Mouse (Mus musculus) megakaryocyte, embryonic 14.5 days (primary cell): Measurements from ENCODE around the gene Clybl. TPM values are rescaled to one million over a fixed set of nuclear protein-coding genes. Genes with fewer than 3 reads are reported as not detected.

Experiments
- H3K27me3 ChIP-seq: replicated peaks from 2 replicates; pipeline ENCODE3; 2012; ENCODE audit warnings: inconsistent platforms
- H3K36me3 ChIP-seq: replicated peaks from 2 replicates; pipeline ENCODE3; 2012; ENCODE audit warnings: low read length, inconsistent platforms, mixed read lengths
- H3K4me1 ChIP-seq: 2 replicates; pipeline ENCODE4 v1.6.1; 2012; ENCODE audit warnings: inconsistent platforms
- H3K4me3 ChIP-seq: replicated peaks from 2 replicates; pipeline ENCODE3; 2012; ENCODE audit warnings: moderate library complexity, mild to moderate bottlenecking, inconsistent platforms
- H3K9me3 ChIP-seq: 2 replicates; pipeline ENCODE4 v1.6.1; 2012; ENCODE audit warnings: inconsistent platforms
- FLI1 ChIP-seq: IDR thresholded peaks from 2 replicates; pipeline ENCODE4 v1.6.1; 2012; ENCODE audit warnings: low read length, inconsistent platforms, mixed read lengths
- GATA1 ChIP-seq: IDR thresholded peaks from 3 replicates; pipeline ENCODE4 v1.6.1; 2012; ENCODE audit warnings: mixed read lengths, low read length, inconsistent platforms, borderline replicate concordance
- polyA plus RNA-seq: library from polyadenylated mRNA; stranded (reverse); fragments of >175 nt; gene quantifications from 2 replicates; pipeline ENCODE4 v1.2.3, GENCODE M21; 2012; ENCODE audit warnings: low replicate concordance; ENCODE audit not compliant: insufficient read depth

Gene Clybl
- polyA plus RNA-seq, 1 experiment = 8.3 TPM

DNA sequence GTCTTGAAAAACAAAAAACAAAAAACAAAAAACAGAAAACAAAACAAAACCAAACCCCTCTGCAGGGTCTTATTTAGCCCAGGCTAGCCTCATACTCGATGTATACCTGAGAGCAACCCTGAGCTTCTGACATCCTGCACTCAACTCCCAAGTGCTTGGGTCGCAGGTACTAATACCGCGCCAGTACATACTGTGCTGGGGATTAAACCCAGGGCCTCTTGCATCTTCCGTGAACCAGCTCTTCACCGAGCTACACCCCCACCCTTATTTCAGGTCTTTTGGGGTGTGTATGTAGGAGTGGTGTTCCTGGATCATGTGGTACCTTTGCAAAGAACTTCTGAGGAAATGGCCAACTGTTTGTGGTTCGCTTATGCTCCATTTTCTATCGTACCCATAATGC, 13.1 kb downstream of the Clybl start:
- H3K9me3 ChIP-seq = peaks cover 18% of the 10 kb centered on the region
- H3K27me3 ChIP-seq = peaks cover 2% of the 10 kb centered on the region
- TF ChIP-seq FLI1 (no peak), GATA1 (no peak)
- H3K4me1 ChIP-seq = peaks cover 10% of the 10 kb centered on the region; the same call in 1 of the 2 replicates
- H3K36me3 ChIP-seq = no peaks in the 10 kb centered on the region
- no peak overlapping the region for H3K4me3 ChIP-seq

DNA sequence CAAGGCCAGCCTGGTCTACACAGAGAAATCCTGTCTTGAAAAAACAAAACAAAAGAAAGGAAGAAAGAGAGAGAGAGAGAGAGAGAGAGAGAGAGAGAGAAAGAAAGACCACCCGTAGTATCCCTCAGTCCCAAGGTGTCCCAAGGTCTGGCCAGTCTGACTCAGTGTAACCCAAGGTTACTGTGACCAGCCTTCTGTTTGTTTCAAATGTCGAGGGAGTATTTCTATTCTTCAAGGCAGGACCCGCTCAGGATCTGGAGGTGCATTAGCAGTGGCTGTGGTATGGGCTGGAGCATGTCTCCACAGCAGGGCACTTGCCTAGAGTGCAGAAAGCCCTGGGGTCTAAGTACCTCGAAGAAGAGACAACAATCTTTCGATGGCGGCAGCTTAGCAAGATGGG, 15.3 kb downstream of the Clybl start:
- no peak for TF ChIP-seq GATA1
- no peak for TF ChIP-seq FLI1

DNA sequence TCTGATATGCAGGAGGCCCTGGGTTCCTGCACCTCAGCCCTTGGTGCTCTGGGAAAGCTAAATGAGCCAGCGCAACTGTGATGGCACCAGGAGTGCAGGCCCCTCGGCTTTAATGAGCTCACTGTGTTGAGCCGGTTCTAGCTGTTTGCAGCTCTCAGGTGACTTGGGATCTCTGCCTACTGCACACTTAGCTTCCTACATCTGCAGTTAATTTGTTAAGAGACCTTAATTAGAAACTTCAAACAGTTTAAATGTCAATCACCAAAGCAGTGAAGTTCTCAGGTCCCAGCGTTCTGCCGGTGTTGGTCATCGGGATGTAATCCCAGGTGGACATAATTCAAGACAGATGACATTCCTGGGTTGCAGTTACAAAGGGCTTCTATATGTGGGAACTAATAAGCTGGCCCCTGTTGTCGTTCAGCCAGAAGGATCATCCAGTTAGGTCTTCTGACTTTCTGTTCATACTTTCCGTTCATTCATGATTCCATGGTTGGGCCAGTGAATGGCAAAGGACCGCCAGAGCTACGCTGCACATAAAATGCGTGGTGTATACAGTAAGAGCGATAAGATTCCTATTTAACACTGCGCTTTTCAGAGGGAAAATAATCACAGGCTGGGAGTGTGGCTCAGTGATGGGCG, 18.9 kb downstream of the Clybl start:
- Histone ChIP-seq H3K4me1 (no peaks in the 10 kb centered on the region), H3K4me3 (no peak overlapping the region), H3K9me3 (peaks cover 35% of the 10 kb centered on the region), H3K36me3 (no peaks in the 10 kb centered on the region), H3K27me3 (peaks cover 2% of the 10 kb centered on the region)
- no peak for TF ChIP-seq FLI1
- no peak for TF ChIP-seq GATA1

More for the DNA sequence above, 15.3 kb downstream of the Clybl start:
- H3K4me3 ChIP-seq = no peak overlapping the region
- H3K36me3 ChIP-seq = no peaks in the 10 kb centered on the region
- H3K4me1 ChIP-seq = no peaks in the 10 kb centered on the region
- H3K9me3 ChIP-seq = peaks cover 20% of the 10 kb centered on the region
- peaks cover 2% of the 10 kb centered on the region for H3K27me3 ChIP-seq

DNA sequence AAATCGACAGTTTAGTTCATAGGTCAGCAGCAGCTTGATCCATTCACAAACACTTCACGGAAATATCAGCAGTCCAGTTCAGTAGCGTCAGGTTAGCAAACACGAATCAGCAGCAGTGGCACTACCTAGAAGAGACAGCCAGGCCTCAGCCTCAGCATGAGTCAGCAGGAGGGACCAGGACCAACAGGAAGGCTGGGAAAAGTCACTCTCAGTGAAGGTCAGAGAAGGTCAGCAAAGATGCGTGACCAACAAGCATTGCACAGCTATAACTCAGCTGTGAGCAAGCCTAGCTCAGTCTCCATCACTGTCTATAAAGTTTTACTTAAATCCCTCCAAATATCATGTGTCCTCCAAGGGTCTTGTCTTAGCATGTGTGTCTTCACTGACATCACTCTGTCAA, 27.7 kb downstream of the Clybl start:
- Histone ChIP-seq H3K9me3 (peaks cover 18% of the 10 kb centered on the region), H3K4me1 (0 out of 2 replicates have a peak, but pooled peaks cover 3% of the 10 kb centered on the region)

DNA sequence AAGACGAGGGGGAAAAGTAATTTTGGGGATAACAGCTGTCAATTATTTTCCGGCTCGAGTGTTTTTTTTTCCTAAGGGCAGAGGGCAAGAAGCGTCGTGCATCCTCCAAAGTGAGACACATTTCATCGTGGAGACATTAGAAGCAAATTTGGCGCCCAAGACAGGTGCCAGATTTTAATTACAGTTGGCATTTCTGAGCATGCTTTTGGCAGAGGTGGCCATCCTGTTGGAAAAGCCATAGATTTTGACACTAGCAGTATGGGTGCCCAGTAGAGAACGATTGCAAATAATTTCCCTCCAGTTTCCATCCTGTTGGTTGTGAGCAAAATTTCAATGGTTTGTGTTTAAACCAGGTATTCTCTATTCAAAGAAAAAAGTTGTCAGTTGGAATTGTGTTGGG, 32.1 kb downstream of the Clybl start:
- TF ChIP-seq FLI1 (no peak), GATA1 (no peak)
- Histone ChIP-seq H3K36me3 (no peaks in the 10 kb centered on the region), H3K4me1 (0 out of 2 replicates have a peak, but pooled peaks cover 3% of the 10 kb centered on the region)

More for the DNA sequence above, 27.7 kb downstream of the Clybl start:
- H3K36me3 ChIP-seq = no peaks in the 10 kb centered on the region
- no peaks in the 10 kb centered on the region for H3K27me3 ChIP-seq
- TF ChIP-seq FLI1 (no peak), GATA1 (no peak)
- H3K4me3 ChIP-seq = no peak overlapping the region

DNA sequence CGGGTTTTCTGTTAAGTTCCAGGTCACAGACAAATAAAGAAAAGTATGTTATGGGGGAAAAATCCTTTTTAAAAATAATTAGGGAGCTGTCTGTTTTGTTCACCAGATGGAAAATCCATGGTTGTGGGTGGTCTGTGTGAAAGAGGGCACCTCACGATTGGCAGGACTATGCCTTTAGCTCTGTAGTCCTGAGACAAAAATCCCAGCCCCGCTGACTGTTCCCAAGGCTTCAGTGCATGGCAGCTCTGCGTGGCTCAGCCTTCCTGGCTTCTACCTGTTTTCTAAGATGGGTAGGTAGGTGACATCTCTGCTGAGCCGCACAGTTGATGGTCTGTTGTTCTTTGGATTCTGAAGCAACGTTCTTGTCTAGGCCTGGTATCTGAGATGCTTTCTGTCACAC, 32.6 kb downstream of the Clybl start:
- no peaks in the 10 kb centered on the region for H3K36me3 ChIP-seq
- no peak for TF ChIP-seq GATA1
- TF ChIP-seq FLI1 = no peak
- no peak overlapping the region for H3K4me3 ChIP-seq
- H3K4me1 ChIP-seq = 0 out of 2 replicates have a peak, but pooled peaks cover 2% of the 10 kb centered on the region
- H3K9me3 ChIP-seq = peaks cover 33% of the 10 kb centered on the region
- H3K27me3 ChIP-seq = no peaks in the 10 kb centered on the region

More for the DNA sequence above, 32.1 kb downstream of the Clybl start:
- Histone ChIP-seq H3K4me3 (no peak overlapping the region), H3K27me3 (no peaks in the 10 kb centered on the region), H3K9me3 (peaks cover 28% of the 10 kb centered on the region)

DNA sequence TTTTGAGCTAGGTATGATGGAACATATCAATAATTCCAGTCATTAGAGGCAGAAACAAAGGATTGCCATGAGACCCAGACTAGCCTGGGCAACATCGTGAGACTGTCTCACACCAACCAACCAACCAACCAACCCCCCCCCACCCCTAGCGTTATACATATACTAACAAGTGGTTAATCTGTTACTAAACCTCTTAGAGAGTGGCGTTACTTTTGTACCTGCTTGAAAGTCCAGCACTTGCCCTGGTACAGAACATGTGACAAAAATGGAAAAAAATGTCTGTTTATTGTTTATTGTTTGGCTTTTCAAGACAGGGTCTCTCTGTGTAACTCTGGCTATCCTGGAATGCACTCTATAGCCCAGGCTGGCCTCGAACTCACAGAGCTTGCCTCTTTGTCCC, 35.7 kb downstream of the Clybl start:
- no peak for TF ChIP-seq GATA1
- no peak for TF ChIP-seq FLI1
- no peaks in the 10 kb centered on the region for H3K4me1 ChIP-seq
- no peaks in the 10 kb centered on the region for H3K36me3 ChIP-seq
- no peak overlapping the region for H3K4me3 ChIP-seq
- H3K27me3 ChIP-seq = no peaks in the 10 kb centered on the region
- H3K9me3 ChIP-seq = peaks cover 35% of the 10 kb centered on the region

DNA sequence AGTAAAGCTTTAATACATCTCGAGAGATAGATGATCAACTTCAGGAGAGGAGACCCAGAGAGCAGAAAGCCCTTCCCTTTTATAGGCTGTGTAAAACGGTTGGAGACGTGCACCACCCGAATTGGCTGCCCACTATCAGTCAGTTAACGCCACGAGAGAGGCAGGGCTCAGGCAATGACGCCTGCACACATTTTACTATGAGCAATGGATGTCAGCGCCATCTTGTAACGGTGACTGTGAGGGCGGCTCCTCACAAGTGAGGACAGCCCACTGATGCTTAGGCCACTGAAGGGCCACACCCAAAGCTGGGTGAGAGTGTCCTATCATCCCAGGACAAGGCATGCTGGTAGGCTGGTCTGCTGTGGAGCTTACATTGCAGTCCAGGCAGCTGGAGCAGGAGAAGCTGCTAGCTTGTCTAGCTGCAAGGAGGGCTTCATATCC, 41.5 kb downstream of the Clybl start:
- Histone ChIP-seq H3K4me1 (peaks cover 10% of the 10 kb centered on the region), H3K27me3 (peaks cover 6% of the 10 kb centered on the region), H3K36me3 (no peaks in the 10 kb centered on the region), H3K4me3 (peak overlapping the region; percentile 59), H3K9me3 (peaks cover 19% of the 10 kb centered on the region)
- TF ChIP-seq FLI1 (no peak), GATA1 (no peak)

DNA sequence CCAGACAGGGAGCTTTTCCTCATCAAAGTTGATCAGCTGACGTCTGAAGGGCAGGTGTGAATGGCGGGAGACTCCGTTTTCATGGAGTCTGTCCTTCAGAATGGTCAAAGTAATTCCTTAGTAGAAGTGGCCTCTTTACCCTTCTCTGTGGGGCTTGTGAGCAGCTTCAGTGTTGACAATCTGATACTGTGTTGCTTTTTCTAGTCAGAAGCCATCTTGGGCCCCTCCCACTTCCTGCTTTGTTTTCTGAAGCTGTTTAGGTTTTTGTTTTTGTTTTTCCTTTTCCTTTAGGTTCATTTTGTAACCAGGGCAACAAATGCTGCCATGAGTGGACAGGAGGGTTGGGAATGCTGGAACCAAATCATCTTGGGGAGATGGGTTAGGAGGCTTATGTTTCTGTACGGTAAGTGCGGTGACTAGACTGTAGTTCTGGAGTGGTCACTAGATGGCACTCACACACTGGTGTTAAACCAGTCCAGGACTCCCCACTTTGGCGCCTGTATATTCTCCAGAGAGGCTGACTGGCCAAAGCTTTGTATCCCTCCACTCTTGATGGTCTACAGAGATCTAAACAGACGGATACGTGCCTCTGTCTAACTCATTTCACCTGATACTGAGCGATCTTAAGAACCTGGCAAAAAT, 42.1 kb downstream of the Clybl start:
- Histone ChIP-seq H3K36me3 (no peaks in the 10 kb centered on the region), H3K4me3 (peak overlapping the region; percentile 90), H3K9me3 (peaks cover 14% of the 10 kb centered on the region), H3K27me3 (peaks cover 6% of the 10 kb centered on the region), H3K4me1 (peaks cover 10% of the 10 kb centered on the region)
- TF ChIP-seq FLI1 (no peak), GATA1 (no peak)

DNA sequence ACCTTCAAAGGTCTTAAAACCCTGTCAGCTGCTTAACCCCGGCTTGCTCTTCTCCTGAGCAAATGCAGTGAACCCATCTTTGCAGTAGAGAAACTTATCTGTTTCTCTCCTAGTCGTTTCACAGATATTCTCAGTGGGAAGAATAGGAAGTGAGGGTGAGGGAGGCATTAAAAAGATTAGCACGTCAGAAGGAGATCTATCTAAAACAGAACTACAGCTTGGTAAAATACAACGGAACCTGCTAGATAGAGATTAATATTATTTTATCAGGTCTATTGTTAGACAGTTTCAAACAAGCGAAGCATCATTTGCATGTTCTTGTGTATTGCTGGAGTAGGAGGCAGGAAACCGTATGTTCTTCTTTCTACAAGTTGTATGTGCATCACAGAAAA, 42.6 kb downstream of the Clybl start:
- Histone ChIP-seq H3K27me3 (peaks cover 6% of the 10 kb centered on the region), H3K4me3 (no peak overlapping the region), H3K9me3 (peaks cover 9% of the 10 kb centered on the region), H3K36me3 (no peaks in the 10 kb centered on the region), H3K4me1 (peaks cover 10% of the 10 kb centered on the region)
- no peak for TF ChIP-seq GATA1
- TF ChIP-seq FLI1 = no peak
